Mouse (Mus musculus): ENCODE results near the gene Ssbp3. TPM values are rescaled to one million over a fixed set of nuclear protein-coding genes. Genes with fewer than 3 reads are reported as not detected.

Gene Ssbp3
- polyA plus RNA-seq, 1 experiment from 2014 or later: 64.7 TPM

GRCm38 (mm10) chr4:107047806-107048205, 137.3 kb downstream of the Ssbp3 start:
- ATAC-seq (no peak), DNase-seq (ENCODE audit: low read depth, low spot score) (no peak)
- in situ Hi-C loops (cut with MboI; ENCODE audit: low pct_unique_long_range_greater_than_20kb): no loop called here
- TF ChIP-seq CTCF (IDR thresholded peaks at IDR 0.05): no peak
- ChIA-PET POLR2A (no interaction called here), CTCF (no interaction called here)
- no peaks in the 10 kb centered on the region for H3K27me3 ChIP-seq

DNA sequence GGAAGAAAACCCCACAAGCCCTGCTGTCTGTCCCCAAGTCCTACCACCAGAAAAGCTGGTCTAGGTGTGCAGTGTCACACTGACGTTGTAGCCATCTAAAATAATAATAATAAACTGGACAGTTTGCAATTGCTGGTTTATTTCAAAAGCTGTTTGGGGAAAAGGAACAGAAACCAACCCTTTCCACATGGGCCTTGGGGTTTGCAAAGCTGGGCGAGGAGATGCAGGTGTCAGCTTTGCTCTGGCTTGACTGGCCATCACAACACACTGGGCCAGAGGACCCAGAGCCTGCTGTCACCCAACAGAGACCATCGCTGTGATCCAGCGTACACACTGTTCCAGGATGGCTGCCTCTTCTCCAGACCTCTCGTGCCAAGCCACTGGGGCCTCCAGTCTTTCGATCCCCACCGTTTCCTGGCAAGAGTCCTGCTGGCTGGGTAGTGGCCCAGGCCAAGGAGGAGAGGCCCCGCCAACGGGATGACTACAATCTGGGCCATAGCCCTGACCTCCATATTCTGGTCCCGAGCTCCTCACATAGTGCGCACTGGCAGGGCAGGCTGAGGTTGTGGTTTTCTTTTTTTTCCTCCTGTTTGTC, 138.2 kb downstream of the Ssbp3 start:
- no peaks in the 10 kb centered on the region for H3K27me3 ChIP-seq
- in situ Hi-C loops (cut with MboI; ENCODE audit: low pct_unique_long_range_greater_than_20kb): no loop called here
- ATAC-seq (no peak), DNase-seq (ENCODE audit: low read depth, low spot score) (no peak)
- ChIA-PET POLR2A (interaction anchor here (0.6 to 0.7 kb wide), 3 partner anchors 11 to 298 kb away, joined by 3 to 5 read pairs (median 4); no protein-coding TSS in a partner anchor), CTCF (interaction anchor here (1.0 kb wide), 1 partner anchor 98 kb away, joined by 3 read pairs; no protein-coding TSS in a partner anchor)
- no peak for TF ChIP-seq CTCF (IDR thresholded peaks at IDR 0.05)

DNA sequence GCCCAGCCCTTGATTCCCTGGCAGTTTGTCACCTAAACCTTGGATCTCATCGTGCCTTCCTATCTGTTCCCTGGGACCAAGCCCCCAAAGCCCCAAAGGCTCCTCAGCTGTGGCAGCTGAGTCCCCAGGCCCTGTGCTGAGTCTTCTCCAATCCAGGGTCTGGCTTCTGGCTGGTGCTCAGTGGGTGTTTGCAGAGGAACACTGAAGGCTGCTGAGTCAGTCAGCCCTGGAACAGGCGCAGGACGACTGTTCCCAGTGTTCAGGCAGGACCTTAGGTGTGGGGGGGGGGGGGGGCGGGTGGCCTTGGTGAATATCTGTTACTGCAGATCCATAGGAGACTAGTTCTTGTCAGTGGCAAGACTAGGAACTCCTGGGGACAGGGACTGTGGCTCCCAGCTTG, 141.4 kb downstream of the Ssbp3 start:
- ATAC-seq: no peak
- POLR2A ChIA-PET: no interaction called here
- no peak for TF ChIP-seq CTCF (IDR thresholded peaks at IDR 0.05)
- in situ Hi-C loops (cut with MboI; ENCODE audit: low pct_unique_long_range_greater_than_20kb): no loop called here
- no peaks in the 10 kb centered on the region for H3K27me3 ChIP-seq
- CTCF ChIA-PET: no interaction called here
- DNase-seq (ENCODE audit: low read depth, low spot score): no peak

DNA sequence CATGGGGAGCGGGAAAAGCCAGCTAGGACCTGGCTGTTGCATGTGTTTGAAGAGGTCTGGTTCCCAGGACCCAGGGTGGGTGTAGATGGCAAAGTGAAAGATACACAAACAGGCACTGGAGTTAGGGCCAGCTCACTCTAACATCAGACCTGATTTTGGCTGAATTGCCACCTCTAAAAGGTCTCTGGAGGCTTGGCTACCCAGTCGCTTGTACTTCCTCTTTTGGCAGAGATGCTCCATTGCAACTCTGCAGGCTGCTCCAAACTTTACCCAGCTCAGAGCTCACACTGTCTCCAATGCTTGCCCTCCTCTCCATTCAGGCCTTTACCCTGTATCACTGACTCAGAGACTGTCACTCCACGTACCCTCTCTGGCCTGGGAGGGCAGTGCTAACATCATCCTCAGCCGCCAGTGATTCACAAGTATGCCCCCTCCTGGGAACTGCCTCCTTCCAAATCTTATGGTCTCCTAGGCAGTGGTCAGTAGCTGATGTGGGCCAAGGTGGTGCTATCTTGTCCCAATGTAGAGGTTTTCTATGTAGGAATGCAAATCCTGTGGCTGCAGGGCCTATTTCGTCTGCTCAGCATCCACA, 142.6 kb downstream of the Ssbp3 start:
- ATAC-seq (no peak), DNase-seq (ENCODE audit: low read depth, low spot score) (no peak)
- CTCF ChIA-PET: interaction anchor here (0.8 kb wide), 1 partner anchor 110 kb away, joined by 4 read pairs; no protein-coding TSS in a partner anchor
- H3K27me3 ChIP-seq: no peaks in the 10 kb centered on the region
- POLR2A ChIA-PET: no interaction called here
- in situ Hi-C loops (cut with MboI; ENCODE audit: low pct_unique_long_range_greater_than_20kb): no loop called here
- TF ChIP-seq CTCF (IDR thresholded peaks at IDR 0.05): no peak

DNA sequence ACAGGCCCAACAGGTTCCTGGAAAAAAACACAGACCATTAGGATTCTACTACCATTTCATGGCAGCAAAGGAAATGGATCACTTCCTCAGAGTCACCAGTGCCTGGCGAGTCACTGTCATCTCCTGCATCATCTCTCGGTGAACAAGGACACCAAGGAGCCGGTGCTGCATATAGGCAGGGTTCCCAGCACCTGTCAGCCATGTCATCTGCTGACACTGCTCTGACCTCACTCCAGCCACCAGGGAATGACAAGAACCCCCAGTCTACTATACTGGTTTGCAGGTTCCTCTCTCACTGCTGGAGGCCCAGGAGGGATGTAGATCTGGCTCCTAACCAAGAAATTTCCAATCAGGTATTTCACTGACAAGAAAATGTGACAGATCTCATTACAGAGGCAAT, 145.6 kb downstream of the Ssbp3 start:
- in situ Hi-C loops (cut with MboI; ENCODE audit: low pct_unique_long_range_greater_than_20kb): no loop called here
- POLR2A ChIA-PET: no interaction called here
- no peak for TF ChIP-seq CTCF (IDR thresholded peaks at IDR 0.05)

GRCm38 (mm10) chr4:107058346-107058745, 147.8 kb downstream of the Ssbp3 start:
- POLR2A ChIA-PET: no interaction called here
- in situ Hi-C loops (cut with MboI; ENCODE audit: low pct_unique_long_range_greater_than_20kb): no loop called here
- ATAC-seq (no peak), DNase-seq (ENCODE audit: low read depth, low spot score) (no peak)
- no peaks in the 10 kb centered on the region for H3K27me3 ChIP-seq
- CTCF ChIA-PET: no interaction called here
- no peak for TF ChIP-seq CTCF (IDR thresholded peaks at IDR 0.05)

More for the DNA sequence above, 145.6 kb downstream of the Ssbp3 start:
- DNase-seq (ENCODE audit: low read depth, low spot score) (no peak), ATAC-seq (no peak)
- CTCF ChIA-PET: no interaction called here
- no peaks in the 10 kb centered on the region for H3K27me3 ChIP-seq

- CTCF ChIA-PET: no interaction called here
- TF ChIP-seq CTCF (IDR thresholded peaks at IDR 0.05): no peak
- in situ Hi-C loops (cut with MboI; ENCODE audit: low pct_unique_long_range_greater_than_20kb): no loop called here
- ATAC-seq (no peak), DNase-seq (ENCODE audit: low read depth, low spot score) (no peak)
- no peaks in the 10 kb centered on the region for H3K27me3 ChIP-seq
- POLR2A ChIA-PET: no interaction called here
These were observed 148.3 kb downstream of the Ssbp3 start for GRCm38 (mm10) chr4:107058781-107059180.

GRCm38 (mm10) chr4:107061560-107061959, 151.1 kb downstream of the Ssbp3 start:
- H3K27me3 ChIP-seq: no peaks in the 10 kb centered on the region
- ChIA-PET POLR2A (no interaction called here), CTCF (no interaction called here)
- in situ Hi-C loops (cut with MboI; ENCODE audit: low pct_unique_long_range_greater_than_20kb): no loop called here
- DNase-seq (ENCODE audit: low read depth, low spot score) (no peak), ATAC-seq (no peak)
- no peak for TF ChIP-seq CTCF (IDR thresholded peaks at IDR 0.05)

GRCm38 (mm10) chr4:107063214-107063613, 152.7 kb downstream of the Ssbp3 start:
- DNase-seq (ENCODE audit: low read depth, low spot score) (no peak), ATAC-seq (no peak)
- POLR2A ChIA-PET: no interaction called here
- CTCF ChIA-PET: no interaction called here
- no peaks in the 10 kb centered on the region for H3K27me3 ChIP-seq
- in situ Hi-C loops (cut with MboI; ENCODE audit: low pct_unique_long_range_greater_than_20kb): no loop called here
- TF ChIP-seq CTCF (IDR thresholded peaks at IDR 0.05): no peak

DNA sequence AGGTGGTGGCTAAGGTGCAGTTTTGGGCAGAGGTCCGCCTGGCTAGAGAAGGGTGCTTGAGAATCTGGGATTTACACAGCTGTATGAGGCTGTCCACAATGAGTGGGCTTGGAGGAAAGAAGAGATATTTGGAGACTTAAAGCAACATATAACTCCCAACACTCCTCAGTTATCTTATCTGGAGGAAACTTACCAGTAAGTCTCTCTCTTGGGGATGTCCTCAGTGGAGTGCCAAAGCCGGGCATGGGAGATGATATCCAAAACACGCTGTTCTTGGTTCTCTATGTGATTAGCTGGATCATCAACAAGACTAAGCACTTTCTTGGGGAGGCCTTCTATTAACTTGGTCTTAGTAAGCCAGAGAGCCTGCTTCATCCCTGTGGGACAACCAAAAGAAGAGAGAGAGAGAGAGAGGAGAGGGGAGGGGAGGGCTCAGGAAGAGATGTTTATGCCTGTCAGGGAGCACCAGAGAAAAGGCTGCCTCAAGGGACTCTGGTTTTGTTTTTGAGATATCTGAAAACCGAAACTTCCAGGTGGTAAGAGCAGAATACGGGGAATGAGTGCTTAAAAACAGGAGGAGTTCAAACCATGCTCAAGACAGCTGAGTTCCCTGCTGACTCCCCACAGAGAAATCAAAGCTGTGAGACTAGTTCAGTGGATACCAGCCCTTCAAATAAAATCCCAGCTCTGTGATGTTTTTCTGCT, 154.0 kb downstream of the Ssbp3 start:
- in situ Hi-C loops (cut with MboI; ENCODE audit: low pct_unique_long_range_greater_than_20kb): loop anchor here (5.0 kb wide), 1 partner anchor 103 kb away; no protein-coding TSS in a partner anchor
- no peak for ATAC-seq
- DNase-seq (ENCODE audit: low read depth, low spot score): no peak
- POLR2A ChIA-PET: no interaction called here
- TF ChIP-seq CTCF (IDR thresholded peaks at IDR 0.05): no peak
- no peaks in the 10 kb centered on the region for H3K27me3 ChIP-seq
- CTCF ChIA-PET: no interaction called here
